Mouse (Mus musculus) forebrain, embryonic 14.5 days (tissue): ENCODE results near the gene Nfatc3. TPM values are rescaled to one million over a fixed set of nuclear protein-coding genes. Genes with fewer than 3 reads are reported as not detected.

Experiments
- ATAC-seq: fragments of 200-750 bp; cut with Nextera tagmentation; 2 replicates; pipeline ENCODE4 v1.8.0; 2017; ENCODE audit warnings: mild to moderate bottlenecking, moderate library complexity
- DNase-seq: peaks from one replicate; pipeline ENCODE4 v3.0.0-alpha.2; 2015; ENCODE audit warnings: low spot score
- H3K27ac ChIP-seq: fragments of 300-500 bp; sonication (generic); 2 replicates; pipeline ENCODE4 v1.5.1; 2014; ENCODE audit warnings: low read depth, mild to moderate bottlenecking, control low read depth, low read length, moderate library complexity
- H3K27me3 ChIP-seq: fragments of 300-500 bp; sonication (generic); replicated peaks from 2 replicates; pipeline ENCODE4 v1.6.1; 2014; ENCODE audit warnings: low read length, control low read depth, mixed read lengths; ENCODE audit not compliant: control insufficient read depth, insufficient read depth
- H3K36me3 ChIP-seq: fragments of 300-500 bp; sonication (generic); 2 replicates; pipeline ENCODE4 v1.6.1; 2014; ENCODE audit warnings: low read length, control low read depth; ENCODE audit not compliant: control insufficient read depth, insufficient read depth
- H3K4me1 ChIP-seq: fragments of 300-500 bp; sonication (generic); 2 replicates; pipeline ENCODE4 v1.6.1; 2014; ENCODE audit warnings: antibody characterized with exemption, low read length, control low read depth; ENCODE audit not compliant: control insufficient read depth, insufficient read depth
- H3K4me2 ChIP-seq: fragments of 300-500 bp; sonication (generic); 2 replicates; pipeline ENCODE4 v1.6.1; 2014; ENCODE audit warnings: mild to moderate bottlenecking, control low read depth, low read length
- H3K4me3 ChIP-seq: fragments of 300-500 bp; sonication (generic); 2 replicates; pipeline ENCODE4 v1.5.1; 2014; ENCODE audit warnings: low read depth, low read length, control low read depth
- H3K9ac ChIP-seq: fragments of 300-500 bp; sonication (generic); 2 replicates; pipeline ENCODE4 v1.6.1; 2014; ENCODE audit warnings: mild to moderate bottlenecking, low read length, control low read depth, moderate library complexity
- H3K9me3 ChIP-seq: fragments of 300-500 bp; sonication (generic); replicated peaks from 2 replicates; pipeline ENCODE4 v1.6.1; 2016; ENCODE audit warnings: low read length, control low read depth, mixed read lengths; ENCODE audit not compliant: control insufficient read depth
- WGBS: fragments of 180-500 bp; shearing (Covaris S2); extraction: QIAGEN DNeasy Blood & Tissue Kit; methylation state at CpG from one replicate; pipeline ENCODE4 v1.1.7; 2014; 5-methylcytosine and 5-hydroxymethylcytosine counted together
- polyA plus RNA-seq: library from polyadenylated mRNA; unstranded; fragments of >200 nt; fragmentation: Nextera tagmentation; extraction: Ambion mirVana; gene quantifications from 2 replicates; pipeline ENCODE4 v1.2.1, GENCODE M21; 2014

Nfatc3 gene
- polyA plus RNA-seq, 1 experiment from 2014 or later: 2.6 TPM

GRCm38 (mm10) chr8:106102321-106102720 lies 43.7 kb downstream of the Nfatc3 start:
- DNase-seq (no peak), ATAC-seq (no peak)
- Histone ChIP-seq H3K27me3 (no peaks in the 10 kb centered on the region), H3K4me3 (no peak overlapping the region), H3K9ac (no peak overlapping the region), H3K36me3 (peaks cover 20% of the 10 kb centered on the region), H3K4me1 (no peaks in the 10 kb centered on the region), H3K27ac (no peak overlapping the region), H3K4me2 (no peak overlapping the region), H3K9me3 (no peaks in the 10 kb centered on the region)
- WGBS: 89% methylated on average over 4 of the region's 4 CpGs

GRCm38 (mm10) chr8:106103888-106104287 lies 45.2 kb downstream of the Nfatc3 start:
- Histone ChIP-seq H3K4me1 (no peaks in the 10 kb centered on the region), H3K9ac (no peak overlapping the region), H3K36me3 (peaks cover 30% of the 10 kb centered on the region), H3K4me2 (no peak overlapping the region), H3K9me3 (no peaks in the 10 kb centered on the region), H3K4me3 (no peak overlapping the region), H3K27me3 (no peaks in the 10 kb centered on the region), H3K27ac (no peak overlapping the region)
- DNase-seq (no peak), ATAC-seq (no peak)
- 88% methylated on average over 2 of the region's 2 CpGs for WGBS

- Histone ChIP-seq H3K9ac (no peak overlapping the region), H3K4me1 (no peaks in the 10 kb centered on the region), H3K4me2 (no peak overlapping the region), H3K27ac (no peak overlapping the region), H3K36me3 (peaks cover 36% of the 10 kb centered on the region), H3K4me3 (no peak overlapping the region), H3K9me3 (no peaks in the 10 kb centered on the region), H3K27me3 (no peaks in the 10 kb centered on the region)
- WGBS: 92% methylated on average over 1 of the region's 1 CpGs
- DNase-seq (no peak), ATAC-seq (no peak)
Observed at GRCm38 (mm10) chr8:106106193-106106592, 47.6 kb downstream of the Nfatc3 start.

GRCm38 (mm10) chr8:106108080-106108479 lies 49.4 kb downstream of the Nfatc3 start:
- no peak for ATAC-seq
- Histone ChIP-seq H3K9me3 (no peaks in the 10 kb centered on the region), H3K36me3 (peaks cover 28% of the 10 kb centered on the region), H3K9ac (no peak overlapping the region), H3K27ac (no peak overlapping the region), H3K4me3 (no peak overlapping the region), H3K4me2 (no peak overlapping the region), H3K4me1 (no peaks in the 10 kb centered on the region), H3K27me3 (no peaks in the 10 kb centered on the region)
- 98% methylated on average over 4 of the region's 4 CpGs for WGBS
- DNase-seq: no peak

GRCm38 (mm10) chr8:106108729-106109128 lies 50.1 kb downstream of the Nfatc3 start:
- ATAC-seq (no peak), DNase-seq (no peak)
- over 99% methylated on average over 3 of the region's 3 CpGs for WGBS
- Histone ChIP-seq H3K27ac (no peak overlapping the region), H3K36me3 (peaks cover 28% of the 10 kb centered on the region), H3K4me2 (no peak overlapping the region), H3K27me3 (no peaks in the 10 kb centered on the region), H3K4me3 (no peak overlapping the region), H3K9me3 (no peaks in the 10 kb centered on the region), H3K4me1 (no peaks in the 10 kb centered on the region), H3K9ac (no peak overlapping the region)

- Histone ChIP-seq H3K9me3 (no peaks in the 10 kb centered on the region), H3K27me3 (no peaks in the 10 kb centered on the region), H3K9ac (no peak overlapping the region), H3K36me3 (peaks cover 26% of the 10 kb centered on the region), H3K4me3 (no peak overlapping the region), H3K27ac (no peak overlapping the region), H3K4me2 (no peak overlapping the region), H3K4me1 (no peaks in the 10 kb centered on the region)
- DNase-seq (no peak), ATAC-seq (no peak)
- 94% methylated on average over 2 of the region's 2 CpGs for WGBS
Observed at GRCm38 (mm10) chr8:106112041-106112440, 53.4 kb downstream of the Nfatc3 start.

GRCm38 (mm10) chr8:106112514-106112913 lies 53.9 kb downstream of the Nfatc3 start:
- Histone ChIP-seq H3K27ac (no peak overlapping the region), H3K27me3 (no peaks in the 10 kb centered on the region), H3K4me2 (no peak overlapping the region), H3K9ac (no peak overlapping the region), H3K9me3 (no peaks in the 10 kb centered on the region), H3K36me3 (peaks cover 26% of the 10 kb centered on the region), H3K4me1 (no peaks in the 10 kb centered on the region), H3K4me3 (no peak overlapping the region)
- 88% methylated on average over 1 of the region's 1 CpGs for WGBS
- ATAC-seq (no peak), DNase-seq (no peak)

GRCm38 (mm10) chr8:106115897-106116296 lies 57.3 kb downstream of the Nfatc3 start:
- WGBS: over 99% methylated on average over 3 of the region's 3 CpGs
- Histone ChIP-seq H3K4me1 (no peaks in the 10 kb centered on the region), H3K9me3 (no peaks in the 10 kb centered on the region), H3K27ac (no peak overlapping the region), H3K9ac (no peak overlapping the region), H3K36me3 (peaks cover 15% of the 10 kb centered on the region; the same call in 1 of the 2 replicates), H3K4me3 (no peak overlapping the region), H3K27me3 (no peaks in the 10 kb centered on the region), H3K4me2 (no peak overlapping the region)
- DNase-seq (no peak), ATAC-seq (no peak)

- no peak overlapping the region for H3K4me2 ChIP-seq
- 73% methylated on average over 3 of the region's 3 CpGs for WGBS
Observed at GRCm38 (mm10) chr8:106123443-106123842, 64.8 kb downstream of the Nfatc3 start.

More at GRCm38 (mm10) chr8:106123443-106123842, 64.8 kb downstream of the Nfatc3 start:
- Histone ChIP-seq H3K4me1 (no peaks in the 10 kb centered on the region), H3K9ac (no peak overlapping the region), H3K9me3 (no peaks in the 10 kb centered on the region), H3K4me3 (no peak overlapping the region), H3K36me3 (peaks cover 27% of the 10 kb centered on the region), H3K27me3 (no peaks in the 10 kb centered on the region), H3K27ac (no peak overlapping the region)
- DNase-seq: no peak
- ATAC-seq: no peak
